Mouse (Mus musculus) heart, postnatal 0 days (tissue): Measurements from ENCODE around the gene Ip6k3.

ENCODE experiments used
- CTCF ChIP-seq: IDR thresholded peaks from 2 replicates; pipeline ENCODE4 v1.5.1; 2016; ENCODE audit warnings: antibody characterized with exemption, control low read depth, low read depth
- EP300 ChIP-seq: IDR thresholded peaks from 2 replicates; pipeline ENCODE4 v1.6.1; 2016; ENCODE audit warnings: antibody characterized with exemption, low read depth

DNA sequence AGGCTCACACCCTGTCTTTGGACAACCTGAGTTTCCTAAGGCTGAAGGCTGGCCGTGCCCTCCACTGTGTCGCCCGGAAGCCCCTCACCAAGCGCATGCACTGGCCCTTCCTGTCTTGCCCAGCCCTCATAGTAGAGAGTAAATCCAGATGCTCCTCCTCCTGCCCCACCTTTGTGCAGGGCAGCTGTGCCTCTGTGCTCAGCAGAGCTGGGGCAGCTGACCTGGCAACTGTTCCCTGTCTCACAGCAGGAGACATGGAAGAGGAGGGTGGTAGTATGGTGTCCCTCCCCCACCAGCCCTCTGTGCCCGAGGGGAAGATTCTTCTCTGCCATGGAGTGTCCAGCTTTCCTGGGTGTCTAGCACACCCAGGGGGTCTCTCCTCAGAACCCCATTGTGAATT, 65.9 kb downstream of the Ip6k3 start:
- TF ChIP-seq CTCF (no peak), EP300 (no peak)
